Mouse (Mus musculus): Measurements from ENCODE around the gene Zgpat. TPM values are rescaled to one million over a fixed set of nuclear protein-coding genes. Genes with fewer than 3 reads are reported as not detected.

Gene Zgpat
- total RNA-seq, 2 experiments from 2014 or later: 50.3 to 84.9 TPM

- DNase-seq (ENCODE audit: low spot score in 2 of 2): peak; percentile 51 to 63
- intact Hi-C loops (cut with DNase I): no loop called here
These were observed 55.7 kb downstream of the Zgpat start for GRCm38 (mm10) chr2:181420426-181420825.

GRCm38 (mm10) chr2:181420903-181421638 is 56.3 kb downstream of the Zgpat start:
- intact Hi-C loops (cut with DNase I): no loop called here
- DNase-seq (ENCODE audit: low spot score in 2 of 2): no peak

DNA sequence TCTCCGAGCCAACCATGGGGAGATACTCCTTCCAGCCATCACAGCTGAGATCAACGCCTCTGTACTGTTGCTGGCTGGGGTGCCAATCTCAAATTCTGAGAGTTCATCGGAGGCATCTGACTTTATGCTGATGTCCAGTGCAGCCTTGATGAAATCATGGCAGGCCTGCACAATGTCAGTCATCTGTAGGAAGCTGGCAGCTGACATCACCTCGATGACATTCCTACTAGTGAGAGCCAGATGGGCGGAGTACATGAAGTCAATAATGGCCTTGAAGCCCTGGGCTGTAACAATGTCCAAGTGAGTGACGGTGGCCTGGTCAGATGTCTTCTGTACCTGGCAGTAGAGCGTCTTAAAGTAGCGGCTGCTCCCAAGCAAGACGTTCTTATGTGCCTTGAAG is 59.1 kb downstream of the Zgpat start:
- DNase-seq (ENCODE audit: low spot score in 2 of 2): no peak
- intact Hi-C loops (cut with DNase I): no loop called here

Other genes starting within 250 kb of the Zgpat start
- 100 to 1,000 TPM; 225 to 264 TPM for gene Kcnq2, start 229.6 kb upstream of the Zgpat start, total RNA-seq (2021)
- gene Eef1a2, start 207.9 kb upstream of the Zgpat start, total RNA-seq (2021): 1,000 to 10,000 TPM; 1,312 to 1,553 TPM
- gene Ppdpf, start 177.7 kb upstream of the Zgpat start, total RNA-seq (2021): 10 to 100 TPM; 88.3 to 97.9 TPM
- gene Ptk6, start 162.1 kb upstream of the Zgpat start, total RNA-seq (2021): not detected
- under 1 TPM; 0.25 to 0.50 TPM for gene Srms, start 151.7 kb upstream of the Zgpat start, total RNA-seq (2021)
- gene Fndc11, start 144.9 kb upstream of the Zgpat start, total RNA-seq (2021): not detected
- gene Helz2, start 122.9 kb upstream of the Zgpat start, total RNA-seq (2021): 1 to 10 TPM; 1.7 to 3.6 TPM
- gene Gmeb2, start 76.9 kb upstream of the Zgpat start, total RNA-seq (2021): 10 to 100 TPM; 20.1 to 23.4 TPM
- 100 to 1,000 TPM; 592 to 722 TPM for gene Stmn3, start 50.4 kb upstream of the Zgpat start, total RNA-seq (2021)
- 10 to 100 TPM; 28.2 to 41.8 TPM for gene Rtel1, start 45.2 kb upstream of the Zgpat start, total RNA-seq (2021)
- gene Arfrp1, start 476 bp downstream of the Zgpat start, total RNA-seq (2021): 10 to 100 TPM; 38.5 to 45.4 TPM
- gene Lime1, start 15.2 kb downstream of the Zgpat start, total RNA-seq (2021): 10 to 100 TPM; 30.5 to 48.6 TPM
- 10 to 100 TPM; 10.3 to 12.3 TPM for gene Zbtb46, start 94.5 kb downstream of the Zgpat start, total RNA-seq (2021)
- gene Abhd16b, start 128.3 kb downstream of the Zgpat start, total RNA-seq (2021): not detected
- gene Tpd52l2, start 132.2 kb downstream of the Zgpat start, total RNA-seq (2021): 10 to 100 TPM; 64.1 to 72.6 TPM
- 100 to 1,000 TPM; 285 to 305 TPM for gene Dnajc5, start 155.6 kb downstream of the Zgpat start, total RNA-seq (2021)
- 10 to 100 TPM; 33.1 to 65.4 TPM for gene Uckl1, start 220.0 kb downstream of the Zgpat start, total RNA-seq (2021)
- 10 to 100 TPM; 49.8 to 54.4 TPM for gene Prpf6, start 226.9 kb downstream of the Zgpat start, total RNA-seq (2021)
- 100 to 1,000 TPM in 1 of 2 experiments, 10 to 100 TPM in 1; 70.6 to 105 TPM for gene Zfp512b, start 227.9 kb downstream of the Zgpat start, total RNA-seq (2021)
- gene Samd10, start 234.3 kb downstream of the Zgpat start, total RNA-seq (2021): 10 to 100 TPM; 19.9 to 20.9 TPM

All from left cerebral cortex, postnatal 36 days (tissue).